Mouse (Mus musculus) CD4-positive, CD25-positive, alpha-beta regulatory T cell, adult 2 months (primary cell): ENCODE measurements around the gene Sh3bgrl.
"Not testable (repeated sequence)": the region's sequence is repeated elsewhere in the genome, so short reads cannot be mapped to it uniquely, and the experiment has no call there.

Experiments used
- DNase-seq: peaks from one replicate; pipeline ENCODE4 v3.0.0-alpha.2; 2012; ENCODE audit warnings: low read depth, low spot score

The Sh3bgrl gene

DNA sequence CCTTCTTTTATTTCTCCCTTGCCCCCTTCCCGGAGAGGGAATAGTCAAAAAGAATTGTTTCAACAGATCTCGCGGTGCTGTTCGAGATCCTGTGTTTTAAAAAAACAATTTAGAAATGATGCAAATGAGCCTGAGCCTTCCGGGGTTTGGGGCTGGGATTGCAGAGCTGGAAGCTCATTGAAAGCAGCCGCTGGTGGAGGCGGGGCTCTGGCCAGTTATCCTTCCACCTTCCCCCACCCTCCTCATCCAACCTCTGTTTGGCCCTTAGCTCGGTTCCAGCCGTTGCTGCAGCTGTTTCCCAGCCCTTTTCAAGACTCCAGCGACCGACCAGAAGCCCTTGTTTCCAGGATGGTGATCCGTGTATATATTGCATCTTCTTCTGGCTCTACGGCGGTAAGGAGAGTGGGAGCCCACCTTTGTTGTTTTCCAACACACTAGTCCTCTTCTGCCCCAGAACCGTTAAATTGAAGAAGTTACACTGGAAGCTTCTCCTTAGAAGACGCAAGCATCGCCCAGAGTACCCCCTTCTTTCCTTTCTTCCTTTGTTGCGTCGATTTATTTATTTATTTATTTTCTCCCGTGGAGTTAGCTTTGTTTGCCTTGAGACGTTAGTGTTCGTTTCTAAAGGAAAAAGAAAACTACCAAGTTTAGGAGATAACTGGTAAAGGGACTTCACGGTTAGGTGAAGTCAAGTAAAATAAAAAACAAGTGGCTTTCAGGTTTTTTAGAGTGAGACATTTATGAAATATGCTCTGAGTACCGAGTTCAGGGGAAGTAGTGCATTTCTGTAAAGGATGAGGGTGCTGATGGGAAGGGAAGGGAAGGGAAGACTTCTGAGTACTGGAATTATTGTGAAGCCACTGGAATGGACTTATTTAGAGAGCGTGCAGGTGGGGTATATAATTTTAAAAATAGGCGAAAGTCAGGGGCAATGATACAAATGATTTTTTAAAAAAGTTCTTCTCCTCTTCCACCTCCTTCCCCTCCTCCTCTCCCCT lies at the start of gene Sh3bgrl:
Gene Sh3bgrl (plus strand): TSS at position 121 of the 998 bp plus-strand sequence.
- peak; percentile 75 for DNase-seq

GRCm38 (mm10) chrX:109047773-109048172 lies 47.4 kb upstream of the Sh3bgrl start:
- DNase-seq: no peak

GRCm38 (mm10) chrX:109071719-109072118 lies 23.4 kb upstream of the Sh3bgrl start:
- no peak for DNase-seq

DNA sequence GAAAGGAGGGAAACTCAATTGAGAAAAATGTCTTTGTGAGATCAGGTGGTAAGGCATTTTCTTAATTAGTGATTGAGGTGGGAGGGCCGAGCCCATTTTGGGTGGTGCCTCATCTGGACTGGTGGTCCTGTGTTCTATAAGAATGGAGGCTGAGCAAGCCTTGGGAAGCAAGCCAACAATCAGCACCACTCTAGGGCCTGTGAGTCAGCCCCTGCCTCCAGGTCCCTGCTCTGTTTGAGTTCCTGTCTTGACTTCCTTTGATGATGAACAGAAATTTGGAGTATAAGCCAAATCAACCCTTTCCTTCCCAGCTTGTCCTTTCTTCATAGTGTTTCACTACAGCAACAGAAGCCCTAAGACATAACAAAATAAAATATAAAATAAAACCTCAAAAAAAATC lies 19.4 kb upstream of the Sh3bgrl start:
- no peak for DNase-seq

GRCm38 (mm10) chrX:109076355-109076754 lies 18.8 kb upstream of the Sh3bgrl start:
- peak; percentile 63 for DNase-seq

- DNase-seq: not testable (repeated sequence)
Observed at GRCm38 (mm10) chrX:109079354-109079753, 15.8 kb upstream of the Sh3bgrl start.

- DNase-seq: no peak
Observed at GRCm38 (mm10) chrX:109087073-109087472, 8.1 kb upstream of the Sh3bgrl start.

GRCm38 (mm10) chrX:109094800-109095199 lies 365 bp upstream of the Sh3bgrl start:
- no peak for DNase-seq

- DNase-seq: no peak
Observed at GRCm38 (mm10) chrX:109098511-109098910, 3.3 kb downstream of the Sh3bgrl start.

- DNase-seq: peak; percentile 22
Observed at GRCm38 (mm10) chrX:109100441-109100840, 5.3 kb downstream of the Sh3bgrl start.

GRCm38 (mm10) chrX:109108117-109108805 lies 13.1 kb downstream of the Sh3bgrl start:
- DNase-seq: no peak

- DNase-seq: no peak
Observed at GRCm38 (mm10) chrX:109112885-109113284, 17.7 kb downstream of the Sh3bgrl start.

DNA sequence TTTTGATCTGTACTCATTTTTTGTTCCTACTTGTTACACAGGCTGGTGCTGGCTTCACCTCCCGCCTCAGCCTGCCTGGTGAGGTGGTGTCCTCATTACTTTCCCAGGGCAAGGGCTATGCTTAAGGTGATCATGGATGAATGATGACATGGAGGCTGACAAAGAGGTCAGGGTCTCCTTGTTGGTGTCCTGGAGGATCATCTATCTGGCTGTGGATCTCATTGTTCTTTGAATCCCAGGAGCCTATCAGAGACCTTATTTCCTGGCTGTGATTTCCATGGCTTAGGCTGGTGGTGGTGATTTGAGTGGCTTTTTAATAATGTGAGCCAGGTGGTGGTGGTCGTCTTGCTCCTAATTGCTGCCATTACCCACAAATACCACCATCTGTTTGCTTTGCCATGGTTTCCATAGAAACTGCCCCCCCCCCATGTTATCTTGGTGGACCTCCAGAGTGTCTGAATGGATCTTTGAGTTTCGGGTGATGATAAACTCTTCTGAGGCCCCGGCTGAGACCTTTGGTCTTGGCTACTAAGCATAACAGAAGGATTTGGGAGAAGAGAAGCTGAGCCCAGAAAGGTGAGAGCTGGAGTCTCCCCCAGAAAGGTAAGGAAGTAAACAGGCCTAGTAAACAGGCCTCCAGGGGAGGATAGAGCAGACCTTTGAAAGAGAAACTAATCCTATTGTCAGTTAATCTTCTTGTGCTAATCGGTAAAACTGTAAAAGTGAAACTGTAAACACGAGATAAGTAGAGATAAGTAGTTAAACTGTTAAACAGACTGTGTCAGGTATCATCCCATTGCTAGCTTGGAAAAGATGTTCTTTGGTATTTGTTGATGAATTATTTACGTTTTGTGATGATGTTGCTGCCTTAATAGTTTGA lies 18.5 kb downstream of the Sh3bgrl start:
- peak; percentile 51 for DNase-seq

- peak; percentile 13 for DNase-seq
Observed at GRCm38 (mm10) chrX:109119829-109120826, 25.0 kb downstream of the Sh3bgrl start.

DNA sequence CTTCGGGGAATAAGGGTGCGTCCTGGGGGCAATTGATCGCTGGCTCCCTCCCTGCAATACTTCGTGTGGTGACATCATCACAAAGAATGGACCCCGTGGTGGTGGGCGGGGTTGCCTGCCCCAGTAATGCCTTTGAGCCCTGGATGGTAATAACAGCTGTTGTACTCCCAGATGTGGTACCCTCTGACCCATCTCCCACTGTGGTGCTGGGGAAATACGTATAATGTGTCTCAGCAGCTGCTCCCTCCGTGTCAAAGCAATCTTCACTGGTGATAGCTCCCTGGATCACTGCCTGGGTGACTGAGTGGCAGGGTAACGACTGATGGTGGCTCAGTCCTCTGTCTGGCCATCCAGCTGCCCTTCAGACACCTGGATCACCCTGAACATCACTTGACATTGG lies 26.0 kb downstream of the Sh3bgrl start:
- DNase-seq: no peak

GRCm38 (mm10) chrX:109122670-109123069 lies 27.5 kb downstream of the Sh3bgrl start:
- DNase-seq: no peak

DNA sequence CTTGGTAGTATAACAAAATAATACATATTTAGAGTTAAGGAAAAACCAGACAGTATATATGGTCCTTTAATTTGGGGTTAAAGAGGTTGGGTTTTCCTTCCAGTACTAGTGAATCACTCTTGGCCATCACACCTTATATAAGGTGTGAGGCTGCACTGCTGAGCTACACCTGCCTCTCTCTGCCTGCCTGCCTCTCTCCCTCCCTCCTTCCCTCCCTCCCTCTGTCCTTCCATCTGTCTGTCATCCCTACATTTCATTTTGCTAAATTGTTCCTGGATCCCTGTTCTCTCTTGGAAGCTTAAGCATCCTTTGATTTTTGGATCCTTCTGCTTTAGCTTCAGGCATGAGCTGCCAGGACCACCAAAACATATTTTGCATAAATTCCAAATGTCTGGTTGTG lies 28.6 kb downstream of the Sh3bgrl start:
- no peak for DNase-seq

GRCm38 (mm10) chrX:109126847-109127246 lies 31.7 kb downstream of the Sh3bgrl start:
- DNase-seq: no peak

- no peak for DNase-seq
Observed at GRCm38 (mm10) chrX:109127551-109128088, 32.5 kb downstream of the Sh3bgrl start.

DNA sequence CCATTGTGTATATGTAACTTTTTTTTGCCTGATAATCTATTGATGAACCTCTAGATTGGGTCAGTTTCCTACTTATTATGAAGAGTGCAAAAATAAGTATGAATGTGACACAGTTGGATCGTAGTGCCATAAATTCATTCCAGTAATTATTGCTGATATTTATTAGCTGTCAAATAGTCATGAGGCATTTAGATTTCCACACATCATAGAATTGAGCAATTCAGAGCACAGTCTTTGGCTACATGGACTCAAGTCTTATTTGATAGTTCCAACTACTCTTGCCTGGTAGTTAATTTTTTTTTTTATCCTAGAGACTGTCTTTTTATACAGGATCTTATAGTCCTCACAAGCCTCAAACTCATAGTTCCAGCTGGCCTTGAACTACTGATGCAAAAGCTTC lies 34.9 kb downstream of the Sh3bgrl start:
- no peak for DNase-seq
